Mouse (Mus musculus) G1E (cell line): ENCODE results near the gene Sppl3.

Source experiments
- CTCF ChIP-seq: IDR thresholded peaks from 2 replicates; pipeline ENCODE4 v1.5.1; 2012; ENCODE audit warnings: low read depth, low read length, inconsistent platforms, mixed read lengths
- GATA1 ChIP-seq: IDR thresholded peaks from 2 replicates; pipeline ENCODE4 v1.6.1; 2012; ENCODE audit warnings: borderline replicate concordance, low read length, inconsistent platforms, mixed read lengths
- POLR2AphosphoS5 ChIP-seq: IDR thresholded peaks from 2 replicates; pipeline ENCODE4 v1.6.1; 2012; ENCODE audit warnings: low read depth, low read length, inconsistent platforms; ENCODE audit not compliant: insufficient replicate concordance
- TAL1 ChIP-seq: conservative IDR thresholded peaks from 2 replicates; pipeline ENCODE4 v1.6.1; 2012; ENCODE audit warnings: low read depth, low read length, inconsistent platforms, mixed read lengths

- no peak for TF ChIP-seq POLR2AphosphoS5
- TF ChIP-seq CTCF, result no peak
- TF ChIP-seq TAL1, result no peak
- TF ChIP-seq GATA1, result no peak
Measured at GRCm38 (mm10) chr5:115124690-115125089, 113.8 kb downstream of the Sppl3 start.
